Mouse (Mus musculus) MEL (cell line): ENCODE results near the gene Lrch3. TPM values are rescaled to one million over a fixed set of nuclear protein-coding genes. Genes with fewer than 3 reads are reported as not detected.

Experiments
- DNase-seq: peaks from one replicate; pipeline ENCODE4 v3.0.0; 2011; ENCODE audit warnings: low read depth, low spot score
- H3K27ac ChIP-seq: 2 replicates; pipeline ENCODE4 v1.5.1; 2012; ENCODE audit warnings: low read depth, mild to moderate bottlenecking, control low read depth, low read length, moderate library complexity; ENCODE audit not compliant: control insufficient read depth
- H3K27me3 ChIP-seq, 2 experiments: fragments of 150-350 bp in 1 of 2; sonication (generic) in 1 of 2; 2 replicates each; pipeline ENCODE4 v1.6.1; 2012; ENCODE audit warnings: low read length in 2 of 2, mild to moderate bottlenecking in 2 of 2, improper control_type of control experiment in 1 of 2, moderate library complexity in 1 of 2; ENCODE audit not compliant: insufficient read depth in 2 of 2, control insufficient read depth in 1 of 2
- H3K36me3 ChIP-seq, 2 experiments: 2 replicates each; pipeline ENCODE4 v1.6.1; 2012 to 2014; ENCODE audit warnings: low read length in 2 of 2, improper control_type of control experiment in 1 of 2, inconsistent platforms in 1 of 2, mild to moderate bottlenecking in 1 of 2; ENCODE audit not compliant: insufficient read depth in 2 of 2, control insufficient read depth in 1 of 2
- H3K4me1 ChIP-seq, 2 experiments: fragments of 150-350 bp in 1 of 2; sonication (generic) in 1 of 2; 2 replicates each; pipeline ENCODE4 v1.6.1; 2012; ENCODE audit warnings: low read length in 2 of 2, improper control_type of control experiment in 1 of 2, mild to moderate bottlenecking in 1 of 2; ENCODE audit not compliant: insufficient read depth in 2 of 2, control insufficient read depth in 1 of 2
- H3K4me3 ChIP-seq, 2 experiments: fragments of 150-350 bp in 1 of 2; sonication (generic) in 1 of 2; 2 replicates each; pipeline ENCODE4 v1.5.1; 2012; ENCODE audit warnings: low read depth in 2 of 2, low read length in 2 of 2, mild to moderate bottlenecking in 2 of 2, moderate library complexity in 2 of 2, control low read depth in 1 of 2, improper control_type of control experiment in 1 of 2; ENCODE audit not compliant: control insufficient read depth in 1 of 2, insufficient read depth in 1 of 2
- H3K79me2 ChIP-seq: 2 replicates; pipeline ENCODE4 v1.6.1; 2012; ENCODE audit warnings: mild to moderate bottlenecking, low read length, moderate library complexity; ENCODE audit not compliant: control insufficient read depth, poor library complexity, insufficient read depth
- H3K9ac ChIP-seq: 2 replicates; pipeline ENCODE4 v1.6.1; 2012; ENCODE audit warnings: low read depth, mild to moderate bottlenecking, control low read depth, low read length, moderate library complexity; ENCODE audit not compliant: control insufficient read depth, poor library complexity, severe bottlenecking
- H3K9me3 ChIP-seq: fragments of 150-350 bp; sonication (generic); replicated peaks from 2 replicates; pipeline ENCODE4 v1.6.1; 2012; ENCODE audit warnings: mild to moderate bottlenecking, low read length, improper control_type of control experiment, moderate library complexity; ENCODE audit not compliant: insufficient read depth
- BHLHE40 ChIP-seq: IDR thresholded peaks from 2 replicates; pipeline ENCODE4 v1.6.1; 2012; ENCODE audit warnings: low read depth, mild to moderate bottlenecking, inconsistent platforms, low read length, improper control_type of control experiment, borderline replicate concordance
- CHD1 ChIP-seq: IDR thresholded peaks from 2 replicates; pipeline ENCODE4 v1.6.1; 2012; ENCODE audit warnings: low read depth, mild to moderate bottlenecking, inconsistent platforms, low read length, improper control_type of control experiment
- CHD2 ChIP-seq: IDR thresholded peaks from 2 replicates; pipeline ENCODE4 v1.6.1; 2011; ENCODE audit warnings: low read length, improper control_type of control experiment
- CTCF ChIP-seq, 3 experiments: IDR thresholded peaks in 2 of 3; conservative IDR thresholded peaks in 1 of 3; 2 replicates each; pipeline ENCODE4 v1.5.1; 2011 to 2012; ENCODE audit warnings: low read length in 3 of 3, low read depth in 2 of 3, mild to moderate bottlenecking in 2 of 3, improper control_type of control experiment in 1 of 3, inconsistent platforms in 1 of 3, mixed read lengths in 1 of 3, moderate library complexity in 1 of 3; ENCODE audit not compliant: control insufficient read depth in 1 of 3, insufficient read depth in 1 of 3, poor library complexity in 1 of 3, severe bottlenecking in 1 of 3
- E2F4 ChIP-seq: IDR thresholded peaks from 2 replicates; pipeline ENCODE4 v1.6.1; 2011; ENCODE audit warnings: low read depth, low read length, improper control_type of control experiment, borderline replicate concordance
- ELF1 ChIP-seq: IDR thresholded peaks from 2 replicates; pipeline ENCODE4 v1.6.1; 2014; ENCODE audit warnings: low read depth, mild to moderate bottlenecking, inconsistent platforms, low read length, improper control_type of control experiment, moderate library complexity
- ETS1 ChIP-seq: IDR thresholded peaks from 2 replicates; pipeline ENCODE4 v1.6.1; 2012; ENCODE audit warnings: low read depth, mild to moderate bottlenecking, inconsistent platforms, low read length, improper control_type of control experiment, moderate library complexity
- GABPA ChIP-seq: IDR thresholded peaks from 2 replicates; pipeline ENCODE4 v1.6.1; 2012; ENCODE audit warnings: low read depth, mild to moderate bottlenecking, inconsistent platforms, low read length, improper control_type of control experiment, moderate library complexity
- GATA1 ChIP-seq: IDR thresholded peaks from 2 replicates; pipeline ENCODE4 v1.6.1; 2011; ENCODE audit warnings: low read depth, low read length, improper control_type of control experiment
- HCFC1 ChIP-seq: IDR thresholded peaks from 2 replicates; pipeline ENCODE4 v1.6.1; 2012; ENCODE audit warnings: low read depth, mild to moderate bottlenecking, inconsistent platforms, low read length, improper control_type of control experiment, moderate library complexity
- KAT2A ChIP-seq: conservative IDR thresholded peaks from 2 replicates; pipeline ENCODE4 v1.6.1; 2012; ENCODE audit warnings: low read depth, low read length, improper control_type of control experiment, inconsistent platforms
- MAFK ChIP-seq: IDR thresholded peaks from 2 replicates; pipeline ENCODE4 v1.6.1; 2011; ENCODE audit warnings: low read depth, mild to moderate bottlenecking, low read length, improper control_type of control experiment, borderline replicate concordance
- MAX ChIP-seq: IDR thresholded peaks from 2 replicates; pipeline ENCODE4 v1.6.1; 2011; ENCODE audit warnings: low read length, improper control_type of control experiment
- MAZ ChIP-seq: IDR thresholded peaks from 2 replicates; pipeline ENCODE4 v1.6.1; 2012; ENCODE audit warnings: low read depth, mild to moderate bottlenecking, inconsistent platforms, low read length, improper control_type of control experiment
- MXI1 ChIP-seq: IDR thresholded peaks from 2 replicates; pipeline ENCODE4 v1.6.1; 2011; ENCODE audit warnings: mild to moderate bottlenecking, low read depth, low read length, improper control_type of control experiment
- MYB ChIP-seq: IDR thresholded peaks from 2 replicates; pipeline ENCODE4 v1.6.1; 2011; ENCODE audit warnings: mild to moderate bottlenecking, low read depth, low read length, improper control_type of control experiment
- MYC ChIP-seq: IDR thresholded peaks from 2 replicates; pipeline ENCODE4 v1.6.1; 2011; ENCODE audit warnings: low read depth, mild to moderate bottlenecking, low read length, improper control_type of control experiment, moderate library complexity
- NELFE ChIP-seq: IDR thresholded peaks from 2 replicates; pipeline ENCODE4 v1.6.1; 2011; ENCODE audit warnings: low read depth, low read length, improper control_type of control experiment
- NRF1 ChIP-seq: IDR thresholded peaks from 2 replicates; pipeline ENCODE4 v1.6.1; 2014; ENCODE audit warnings: low read depth, mild to moderate bottlenecking, inconsistent platforms, low read length, improper control_type of control experiment, moderate library complexity; ENCODE audit not compliant: poor library complexity, insufficient read depth, severe bottlenecking
- POLR2A ChIP-seq, 2 experiments: IDR thresholded peaks; 2 replicates each; pipeline ENCODE4 v1.6.1; 2011 to 2012; ENCODE audit warnings: low read length in 2 of 2, mild to moderate bottlenecking in 2 of 2, control low read depth in 1 of 2, improper control_type of control experiment in 1 of 2, low read depth in 1 of 2, moderate library complexity in 1 of 2; ENCODE audit not compliant: control insufficient read depth in 1 of 2, insufficient read depth in 1 of 2, poor library complexity in 1 of 2
- POLR2AphosphoS2 ChIP-seq: IDR thresholded peaks from 2 replicates; pipeline ENCODE4 v1.6.1; 2011; ENCODE audit warnings: low read length, improper control_type of control experiment
- POLR2AphosphoS5 ChIP-seq: IDR thresholded peaks from 2 replicates; pipeline ENCODE4 v1.6.1; 2012; ENCODE audit warnings: low read depth, borderline replicate concordance, mild to moderate bottlenecking, inconsistent platforms, low read length, moderate library complexity, mixed read lengths
- RCOR1 ChIP-seq: IDR thresholded peaks from 2 replicates; pipeline ENCODE4 v1.6.1; 2012; ENCODE audit warnings: low read depth, mild to moderate bottlenecking, inconsistent platforms, low read length, improper control_type of control experiment
- SIN3A ChIP-seq: IDR thresholded peaks from 2 replicates; pipeline ENCODE4 v1.6.1; 2012; ENCODE audit warnings: low read length, improper control_type of control experiment, inconsistent platforms
- SMC3 ChIP-seq: IDR thresholded peaks from 2 replicates; pipeline ENCODE4 v1.6.1; 2011; ENCODE audit warnings: low read depth, low read length, improper control_type of control experiment
- TAL1 ChIP-seq: IDR thresholded peaks from 2 replicates; pipeline ENCODE4 v1.6.1; 2012; ENCODE audit warnings: mild to moderate bottlenecking, inconsistent platforms, low read length, moderate library complexity, mixed read lengths
- TBP ChIP-seq: IDR thresholded peaks from 2 replicates; pipeline ENCODE4 v1.8.0; 2011; ENCODE audit warnings: low read depth, low read length, improper control_type of control experiment
- TCF12 ChIP-seq: IDR thresholded peaks from 2 replicates; pipeline ENCODE4 v1.6.1; 2014; ENCODE audit warnings: low read depth, mild to moderate bottlenecking, inconsistent platforms, low read length, improper control_type of control experiment, moderate library complexity
- UBTF ChIP-seq: IDR thresholded peaks from 2 replicates; pipeline ENCODE4 v1.6.1; 2012; ENCODE audit warnings: low read depth, mild to moderate bottlenecking, inconsistent platforms, low read length, improper control_type of control experiment, moderate library complexity, borderline replicate concordance; ENCODE audit not compliant: insufficient read depth
- USF1 ChIP-seq: IDR thresholded peaks from 2 replicates; pipeline ENCODE4 v1.6.1; 2014; ENCODE audit warnings: low read depth, mild to moderate bottlenecking, inconsistent platforms, low read length, improper control_type of control experiment, moderate library complexity
- ZC3H11A ChIP-seq: IDR thresholded peaks from 2 replicates; pipeline ENCODE4 v1.6.1; 2012; ENCODE audit warnings: low read depth, mild to moderate bottlenecking, inconsistent platforms, low read length, improper control_type of control experiment
- ZKSCAN1 ChIP-seq: IDR thresholded peaks from 2 replicates; pipeline ENCODE4 v1.6.1; 2012; ENCODE audit warnings: low read depth, mild to moderate bottlenecking, inconsistent platforms, low read length, improper control_type of control experiment, moderate library complexity
- ZMIZ1 ChIP-seq: IDR thresholded peaks from 2 replicates; pipeline ENCODE4 v1.6.1; 2012; ENCODE audit warnings: low read depth, mild to moderate bottlenecking, inconsistent platforms, low read length, improper control_type of control experiment, moderate library complexity
- polyA plus RNA-seq, 2 experiments: library from polyadenylated mRNA; stranded (reverse) in 1 of 2; unstranded in 1 of 2; fragments of >175 nt in 1 of 2; fragments of >200 nt in 1 of 2; gene quantifications; 2 replicates each; pipeline versions ENCODE4 v1.2.1 to v1.2.4; 2012; ENCODE audit warnings: low replicate concordance in 2 of 2, low read depth in 1 of 2; ENCODE audit not compliant: insufficient read length in 2 of 2, insufficient read depth in 1 of 2, missing spikeins in 1 of 2
- total RNA-seq: library from RNA; depleted of rRNA; stranded (reverse); fragments of 300-350 nt; gene quantifications from 2 replicates; pipeline ENCODE4 v1.2.3, GENCODE M21; 2012

Gene Lrch3
- total and polyA plus RNA-seq, 3 experiments = 8.6 to 17.0 TPM; not detected in 1

DNA sequence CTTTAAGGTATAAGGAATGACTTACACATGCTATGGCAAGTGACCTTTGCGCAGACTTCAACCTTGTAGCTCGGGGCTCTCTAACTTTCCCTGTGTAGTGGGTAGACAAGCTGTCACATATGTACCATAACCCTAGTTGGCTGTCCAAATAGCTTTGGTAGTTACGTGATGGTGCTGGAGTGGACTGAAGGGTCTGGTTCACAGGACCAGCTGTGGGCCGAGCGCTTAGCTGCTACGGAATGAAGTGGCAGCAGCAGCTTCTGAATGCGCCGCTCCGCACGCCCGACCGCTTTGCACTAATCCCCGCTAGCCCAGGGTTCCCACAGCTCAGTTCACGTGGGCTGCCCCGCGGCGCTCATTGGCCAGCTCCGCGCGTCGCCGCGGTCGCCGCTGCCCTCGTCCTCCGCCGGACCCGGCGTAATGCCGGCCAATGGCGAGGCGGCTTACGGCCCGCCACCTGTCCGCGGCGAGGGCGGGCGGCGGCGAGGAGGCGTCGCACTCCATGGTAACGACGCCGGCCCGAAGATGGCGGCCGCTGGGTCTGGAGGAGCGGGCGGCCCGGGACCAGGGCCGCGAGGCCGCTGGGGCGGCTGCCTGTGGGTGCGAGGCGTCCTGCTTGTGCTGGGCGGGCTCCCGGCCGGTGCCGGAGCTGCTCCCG lies 148.3 kb downstream of the Lrch3 start, which contains the start of gene Lmln:
Gene Lmln (plus strand): TSS at position 498 of the 658 bp plus-strand sequence.
- H3K4me3 ChIP-seq = peak within 1 kb of the TSS; percentile 75 to 76
- DNase-seq = peak; percentile 93
- H3K4me1 ChIP-seq = peaks cover 3 to 20% of the 10 kb centered on the region in 2 experiments; a peak in 3 of 4 replicates
- H3K9ac ChIP-seq = peak within 1 kb of the TSS; percentile 77
- H3K27ac ChIP-seq = peak within 1 kb of the TSS; percentile 84
- H3K79me2 ChIP-seq = peaks cover 22% of the 10 kb centered on the region
- H3K9me3 ChIP-seq = no peaks in the 10 kb centered on the region
- H3K36me3 ChIP-seq = peaks cover 9 to 31% of the 10 kb centered on the region in 2 experiments
- H3K27me3 ChIP-seq = no peaks in the 10 kb centered on the region
- TF ChIP-seq MAX = peak; percentile 82
- TF ChIP-seq USF1 = peak; percentile 96
- peak; percentile 45; the same call in 1 of the 2 replicates for TF ChIP-seq TBP
- TF ChIP-seq ZC3H11A = no peak
- peak; percentile 73 for TF ChIP-seq NELFE
- peak; percentile 67; the same call in 1 of the 2 replicates for TF ChIP-seq HCFC1
- peak; percentile 38; the same call in 1 of the 2 replicates for TF ChIP-seq SMC3
- TF ChIP-seq MYC = peak; percentile 28; the same call in 1 of the 2 replicates
- TF ChIP-seq ZMIZ1 = peak; percentile 91
- peak; percentile 80 for TF ChIP-seq CHD2
- TF ChIP-seq GATA1 = no peak
- TF ChIP-seq BHLHE40 = peak; percentile 52; the same call in 1 of the 2 replicates
- TF ChIP-seq E2F4 = peak; percentile 58; the same call in 1 of the 2 replicates
- TF ChIP-seq POLR2AphosphoS2 = peak; percentile 98
- TF ChIP-seq MAZ = peak; percentile 36; the same call in 1 of the 2 replicates
- peak; percentile 21; the same call in 1 of the 2 replicates for TF ChIP-seq NRF1
- TF ChIP-seq MAFK = peak; percentile 59; the same call in 1 of the 2 replicates
- TF ChIP-seq TCF12 = peak; percentile 46; the same call in 1 of the 2 replicates
- 0 out of 2 replicates have a peak, but pooled peaks have one; percentile 39 for TF ChIP-seq GABPA
- TF ChIP-seq ZKSCAN1 = peak; percentile 53; the same call in 1 of the 2 replicates
- TF ChIP-seq POLR2A (IDR thresholded peaks at IDR 0.05; ENCODE audit: control insufficient read depth in 1 of 2, insufficient read depth in 1 of 2, low read depth in 1 of 2, low read length in 2 of 2, poor library complexity in 1 of 2) = peak; percentile 38 to 87; a peak in 3 of 4 replicates
- peak; percentile 92; the same call in 1 of the 2 replicates for TF ChIP-seq POLR2AphosphoS5
- peak; percentile 82 for TF ChIP-seq MXI1
- 0 out of 2 replicates have a peak, but pooled peaks have one; percentile 38 for TF ChIP-seq ELF1
- TF ChIP-seq TAL1 = no peak
- TF ChIP-seq RCOR1 = no peak; the same call in 1 of the 2 replicates
- TF ChIP-seq UBTF = no peak
- TF ChIP-seq SIN3A = peak; percentile 70
- TF ChIP-seq MYB = peak; percentile 75
- TF ChIP-seq ETS1 = 0 out of 2 replicates have a peak, but pooled peaks have one; percentile 16
- TF ChIP-seq KAT2A = peak; percentile 46; the same call in 1 of the 2 replicates
- no peak for TF ChIP-seq CTCF (IDR thresholded peaks at IDR 0.05 in 2 of 3, conservative IDR thresholded peaks at IDR 0.05 in 1 of 3; ENCODE audit: control insufficient read depth in 1 of 3, insufficient read depth in 1 of 3, low read depth in 2 of 3, low read length in 3 of 3, poor library complexity in 1 of 3, severe bottlenecking in 1 of 3)
- no peak for TF ChIP-seq CHD1
